ENCODE assay signal across 25 mouse cellular contexts in genomic region chr3:116233515-116233914, GRCm38 (mm10). TPM values are rescaled to one million over a fixed set of nuclear protein-coding genes. Genes with fewer than 3 reads are reported as not detected.
"Had no signal": no experiment of that assay in that cellular context is flagged by ENCODE, and none has a peak within 500 bp of the region (broad histone marks: within the 10 kb centered on the region; RNA-seq: fewer than 3 reads in every experiment).

No protein-coding gene starts in this region.

- DNase-seq: cerebellum, adult 2 months; cerebellum, adult 8-10 months; cerebellum, adult 9-10 months; cerebellum, adult 9-11 months; cerebellum, postnatal 10 days; cerebellum, postnatal 14 days; cerebellum, postnatal 25 days; cerebellum, postnatal 36 days; embryo, embryonic 11 days; forebrain, postnatal 0 days; gastrocnemius, adult 2 months; gastrocnemius, postnatal 10 days; gastrocnemius, postnatal 14 days; gastrocnemius, postnatal 25 days; gastrocnemius, postnatal 36 days; heart, adult 18-20 months; heart, adult 2 months had no signal

- ATAC-seq: forebrain, embryonic 13.5 days; forebrain, embryonic 14.5 days; forebrain, embryonic 15.5 days; forebrain, embryonic 16.5 days; forebrain, postnatal 0 days had no signal

RNA-seq across cellular contexts. Expression of gene Gpr88, which starts 19.8 kb away (rescaled TPM):
- total RNA-seq: common myeloid progenitor, adult 5-6 weeks; gastrocnemius, adult 18-20 months; gastrocnemius, adult 2 months; gastrocnemius, adult 8-10 months; gastrocnemius, postnatal 25 days; gastrocnemius, postnatal 36 days; granulocyte monocyte progenitor cell, adult 5-6 weeks had no signal
